ENCODE assay signal across 12 mouse cellular contexts in genomic region chr4:102854928-102855892, GRCm38 (mm10).
DNase-seq lines count a peak whose midpoint lies in the region; ATAC-seq and TF ChIP-seq lines count a peak whose summit lies in the region.
"Had no signal": no experiment of that assay in that cellular context is flagged by ENCODE, and none has a peak within 500 bp of the region (broad histone marks: within the 10 kb centered on the region; RNA-seq: fewer than 3 reads in every experiment).

No protein-coding gene starts in this region.

- WGBS in forebrain, postnatal 0 days, result 12% methylated on average over 10 of the region's 10 CpGs
- WGBS in midbrain, embryonic 11.5 days, result 36% methylated on average over 10 of the region's 10 CpGs

- no peak overlapping the region for H3K9ac ChIP-seq in forebrain, postnatal 0 days
- H3K9ac ChIP-seq in midbrain, embryonic 11.5 days (ENCODE audit: low read length), result no peak overlapping the region
- H3K9ac ChIP-seq: heart, embryonic 12.5 days had no signal

- H3K4me2 ChIP-seq in forebrain, postnatal 0 days (ENCODE audit: low read depth), result no peak overlapping the region
- H3K4me2 ChIP-seq in midbrain, embryonic 11.5 days, result no peak overlapping the region

- H3K27ac ChIP-seq in forebrain, postnatal 0 days (ENCODE audit: low read depth, low read length), result 0 out of 2 replicates have a peak overlapping the region, but pooled peaks have one; percentile 5
- peak overlapping the region; percentile 17; the same call in 1 of the 2 replicates for H3K27ac ChIP-seq in midbrain, embryonic 11.5 days (ENCODE audit: low read depth, low read length)

- no peak for TF ChIP-seq CTCF in forebrain, postnatal 0 days (IDR thresholded peaks at IDR 0.05; ENCODE audit: low read depth)

- H3K4me1 ChIP-seq in forebrain, postnatal 0 days (ENCODE audit: insufficient read depth), result peaks cover 6% of the 10 kb centered on the region
- peaks cover 17% of the 10 kb centered on the region for H3K4me1 ChIP-seq in midbrain, embryonic 11.5 days (ENCODE audit: control insufficient read depth, insufficient read depth, low read length)
- H3K4me1 ChIP-seq: heart, embryonic 12.5 days had no signal

- H3K27me3 ChIP-seq in forebrain, postnatal 0 days (ENCODE audit: insufficient read depth, low read length), result no peaks in the 10 kb centered on the region
- no peaks in the 10 kb centered on the region for H3K27me3 ChIP-seq in midbrain, embryonic 11.5 days (ENCODE audit: control insufficient read depth, insufficient read depth, low read length)
- H3K27me3 ChIP-seq: heart, embryonic 12.5 days had no signal

- H3K4me3 ChIP-seq in forebrain, postnatal 0 days (ENCODE audit: low read depth, low read length), result no peak overlapping the region
- H3K4me3 ChIP-seq in midbrain, embryonic 11.5 days (ENCODE audit: low read depth, low read length), result no peak overlapping the region

- no peaks in the 10 kb centered on the region for H3K9me3 ChIP-seq in forebrain, postnatal 0 days (ENCODE audit: low read length)
- no peaks in the 10 kb centered on the region for H3K9me3 ChIP-seq in midbrain, embryonic 11.5 days (ENCODE audit: control insufficient read depth, low read length)
- H3K9me3 ChIP-seq: heart, embryonic 12.5 days had no signal

- H3K36me3 ChIP-seq in forebrain, postnatal 0 days (ENCODE audit: insufficient read depth), result peaks cover 9% of the 10 kb centered on the region; the same call in 1 of the 2 replicates
- H3K36me3 ChIP-seq in midbrain, embryonic 11.5 days (ENCODE audit: control insufficient read depth, insufficient read depth, low read length), result no peaks in the 10 kb centered on the region
- H3K36me3 ChIP-seq: heart, embryonic 12.5 days had no signal

- ATAC-seq in forebrain, postnatal 0 days, result peak; percentile 77
- peak; percentile 87 for ATAC-seq in midbrain, embryonic 11.5 days (ENCODE audit: low FRiP score)
- ATAC-seq in granulocyte monocyte progenitor cell, adult 5-6 weeks (replicated peaks; ENCODE audit: poor library complexity, severe bottlenecking), result no peak
- ATAC-seq in erythroblast, adult 5-6 weeks (replicated peaks; ENCODE audit: low FRiP score, poor library complexity, severe bottlenecking), result no peak

- DNase-seq in adrenal gland, adult 8-10 months, result peak; percentile 6
- DNase-seq in adrenal gland, postnatal 4 days (ENCODE audit: low spot score in 2 of 2), result no peak
- DNase-seq in Muller cell, postnatal 12 days (ENCODE audit: inconsistent ontology term), result peak; percentile 22
- DNase-seq in forebrain, postnatal 0 days, result peak; percentile 56
- DNase-seq in midbrain, embryonic 11.5 days (ENCODE audit: low spot score, missing footprints), result peak; percentile 94
- DNase-seq in T-cell, adult 2 months (ENCODE audit: low spot score), result no peak
- DNase-seq: cerebellum, adult 11 months; kidney, postnatal 10 days; spleen, adult 18-20 months had no signal

Comparison
In these comparisons a context has a peak if more than half of its experiments do, and no peak if none do; other contexts are left out.
1. DNase-seq: peak in adrenal gland, adult 8-10 months (single experiment), Muller cell, postnatal 12 days (single experiment), forebrain, postnatal 0 days (single experiment) and midbrain, embryonic 11.5 days (single experiment); none in adrenal gland, postnatal 4 days (0 of 2) and T-cell, adult 2 months (single experiment).
2. ATAC-seq: peak in forebrain, postnatal 0 days (single experiment) and midbrain, embryonic 11.5 days (single experiment); none in granulocyte monocyte progenitor cell, adult 5-6 weeks (single experiment) and erythroblast, adult 5-6 weeks (single experiment).